Mouse (Mus musculus): ENCODE measurements at regions not wholly inside any gene's neighbourhood (a gene's known extent, or its start where the extent isn't known, plus 50 kb on each side); places are given as distances from the start of the nearest gene placed in this dataset.

DNA sequence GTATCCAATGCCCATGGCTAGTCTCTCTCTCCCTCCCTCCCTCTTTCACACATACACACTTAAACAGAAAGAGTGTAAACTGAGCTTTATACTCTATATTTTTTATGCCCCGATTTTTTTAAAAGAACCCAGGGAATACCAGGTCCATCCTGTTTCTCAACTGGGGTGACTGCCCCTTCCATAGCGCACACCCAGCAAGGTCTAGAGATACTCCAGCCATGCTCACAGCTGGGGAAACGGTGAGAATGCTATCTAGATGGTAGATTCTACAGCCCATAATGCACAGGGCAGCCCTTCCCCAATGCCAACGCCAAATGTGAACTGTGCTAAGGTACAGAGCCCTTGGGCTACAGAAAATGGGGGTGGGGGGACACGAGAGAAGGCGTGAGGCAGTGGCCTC is 51.2 kb upstream of the Tln2 start:
- Histone ChIP-seq H3K9ac (ENCODE audit: low read depth, low read length) (no peak overlapping the region), H3K27me3 (ENCODE audit: control insufficient read depth, insufficient read depth, low read depth, low read length) (no peaks in the 10 kb centered on the region), H3K36me3 (ENCODE audit: control insufficient read depth, insufficient read depth, low read length) (no peaks in the 10 kb centered on the region), H3K9me3 (replicated peaks; ENCODE audit: control insufficient read depth, low read length, poor library complexity, severe bottlenecking) (no peaks in the 10 kb centered on the region), H3K4me1 (ENCODE audit: control insufficient read depth, insufficient read depth, low read length) (no peaks in the 10 kb centered on the region; the same call in 1 of the 2 replicates), H3K27ac (ENCODE audit: low read length) (no peak overlapping the region), H3K4me2 (ENCODE audit: low read length) (no peak overlapping the region), H3K4me3 (ENCODE audit: low read depth, low read length) (no peak overlapping the region)
- no peak for ATAC-seq
- WGBS = 96% methylated on average over 6 of the region's 6 CpGs

DNA sequence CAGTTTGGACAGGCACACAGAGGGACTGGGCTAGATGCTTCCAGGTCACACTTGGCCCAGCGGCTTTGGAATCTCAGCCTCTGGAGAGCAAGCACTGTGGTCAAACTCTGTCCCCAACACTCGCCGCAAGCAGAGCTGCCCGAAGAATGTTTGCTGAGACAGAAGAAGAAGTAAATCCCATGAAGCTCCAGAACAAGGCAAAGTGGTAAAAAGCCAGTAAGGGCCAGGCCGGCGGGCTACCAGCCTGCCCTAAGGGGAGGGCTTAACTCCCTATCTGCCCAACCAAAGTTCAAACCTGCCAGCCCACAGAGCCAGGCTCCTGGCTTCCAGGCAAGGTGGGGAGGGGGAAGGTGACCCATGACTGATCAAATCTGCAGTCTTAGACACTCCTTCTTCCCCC is 52.2 kb upstream of the Tln2 start:
- H3K36me3 ChIP-seq (ENCODE audit: control insufficient read depth, insufficient read depth, low read length) = no peaks in the 10 kb centered on the region
- no peak overlapping the region for H3K27ac ChIP-seq (ENCODE audit: low read length)
- H3K4me3 ChIP-seq (ENCODE audit: low read depth, low read length) = no peak overlapping the region
- no peaks in the 10 kb centered on the region; the same call in 1 of the 2 replicates for H3K4me1 ChIP-seq (ENCODE audit: control insufficient read depth, insufficient read depth, low read length)
- no peak overlapping the region for H3K9ac ChIP-seq (ENCODE audit: low read depth, low read length)
- 87% methylated on average over 6 of the region's 6 CpGs for WGBS
- H3K4me2 ChIP-seq (ENCODE audit: low read length) = no peak overlapping the region
- no peak for ATAC-seq
- H3K27me3 ChIP-seq (ENCODE audit: control insufficient read depth, insufficient read depth, low read depth, low read length) = no peaks in the 10 kb centered on the region
- H3K9me3 ChIP-seq (replicated peaks; ENCODE audit: control insufficient read depth, low read length, poor library complexity, severe bottlenecking) = no peaks in the 10 kb centered on the region

DNA sequence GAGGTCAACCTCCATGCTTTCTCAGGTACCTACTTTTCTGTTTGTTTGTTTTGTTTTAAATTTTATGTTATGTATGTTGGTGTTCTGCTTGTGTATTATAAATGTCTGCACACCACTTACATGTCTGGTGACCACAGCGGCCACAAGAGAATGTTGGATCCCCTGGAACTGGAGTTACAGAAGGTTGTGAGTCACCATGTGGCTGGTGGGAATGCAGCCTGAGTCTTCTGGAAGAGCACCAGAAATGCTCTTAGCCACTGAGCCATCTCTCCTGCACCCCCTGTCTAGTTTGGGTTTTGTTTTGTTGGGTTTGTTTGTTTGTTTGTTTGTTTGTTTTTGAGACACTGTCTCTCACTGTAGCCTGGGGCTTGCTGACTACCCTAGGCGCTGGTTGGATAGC is 52.6 kb upstream of the Tln2 start:
- no peaks in the 10 kb centered on the region for H3K36me3 ChIP-seq (ENCODE audit: control insufficient read depth, insufficient read depth, low read length)
- H3K9ac ChIP-seq (ENCODE audit: low read depth, low read length) = no peak overlapping the region
- ATAC-seq = no peak
- no peak overlapping the region for H3K4me2 ChIP-seq (ENCODE audit: low read length)
- no peak overlapping the region for H3K27ac ChIP-seq (ENCODE audit: low read length)
- H3K4me3 ChIP-seq (ENCODE audit: low read depth, low read length) = no peak overlapping the region
- 91% methylated on average over 2 of the region's 2 CpGs for WGBS
- no peaks in the 10 kb centered on the region; the same call in 1 of the 2 replicates for H3K4me1 ChIP-seq (ENCODE audit: control insufficient read depth, insufficient read depth, low read length)
- H3K27me3 ChIP-seq (ENCODE audit: control insufficient read depth, insufficient read depth, low read depth, low read length) = no peaks in the 10 kb centered on the region
- H3K9me3 ChIP-seq (replicated peaks; ENCODE audit: control insufficient read depth, low read length, poor library complexity, severe bottlenecking) = no peaks in the 10 kb centered on the region

DNA sequence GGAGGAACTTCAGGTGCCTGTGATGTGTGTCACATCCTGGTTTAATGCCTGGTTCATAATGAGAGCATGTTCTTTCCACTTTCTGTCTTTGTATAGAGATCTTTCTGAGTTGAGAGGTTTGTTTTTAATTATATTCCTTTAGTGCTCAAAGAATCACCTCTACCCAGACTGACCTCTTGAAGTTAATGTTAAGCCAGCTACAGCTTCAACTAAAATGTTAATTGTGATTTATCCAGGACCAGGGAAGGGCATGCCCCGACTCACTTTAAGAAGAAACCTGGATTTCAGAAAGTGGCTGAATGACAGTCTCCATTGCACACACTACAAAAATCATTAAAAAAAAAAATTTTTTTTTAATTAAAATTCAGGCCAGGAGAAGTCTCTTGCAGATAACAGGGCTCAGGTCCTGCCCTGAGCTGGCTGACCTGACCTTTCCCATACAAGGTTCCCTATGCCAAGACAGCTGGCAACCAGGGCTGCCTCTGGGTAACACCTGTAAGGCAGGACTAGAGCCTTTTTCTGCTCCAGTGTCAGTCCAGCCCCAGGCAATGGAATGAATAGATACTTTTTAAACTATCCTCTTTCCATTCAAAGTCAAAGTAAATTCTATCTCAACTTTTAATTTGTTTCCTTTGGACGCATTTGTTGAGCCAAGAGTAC is 54.7 kb upstream of the Tln2 start:
- H3K36me3 ChIP-seq (ENCODE audit: control insufficient read depth, insufficient read depth, low read length) = no peaks in the 10 kb centered on the region
- H3K27ac ChIP-seq (ENCODE audit: low read length) = no peak overlapping the region
- WGBS = 91% methylated on average over 2 of the region's 2 CpGs

DNA sequence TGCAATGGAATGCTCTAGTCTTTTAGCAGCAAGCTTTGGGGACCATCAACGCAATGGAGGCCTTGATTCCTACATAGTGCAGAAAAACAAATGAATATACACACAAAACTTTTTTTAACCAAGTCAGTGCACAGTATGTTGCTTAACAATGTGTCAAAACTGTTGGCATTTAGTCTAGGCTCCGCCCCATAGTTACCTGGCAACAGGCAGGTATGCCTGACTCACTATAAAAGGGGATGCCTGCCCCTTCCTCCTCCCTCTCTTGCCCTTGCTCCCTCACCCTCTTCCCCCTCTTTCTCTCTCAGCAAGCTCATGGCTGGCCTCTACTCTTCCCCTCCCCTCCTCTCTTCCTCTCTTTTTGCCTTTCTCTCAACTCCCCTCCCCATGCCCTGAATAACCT is 56.7 kb upstream of the Tln2 start:
- H3K4me1 ChIP-seq (ENCODE audit: control insufficient read depth, insufficient read depth, low read length) = peaks cover 5% of the 10 kb centered on the region; the same call in 1 of the 2 replicates
- no peaks in the 10 kb centered on the region for H3K36me3 ChIP-seq (ENCODE audit: control insufficient read depth, insufficient read depth, low read length)
- H3K4me2 ChIP-seq (ENCODE audit: low read length) = no peak overlapping the region
- no peak overlapping the region for H3K4me3 ChIP-seq (ENCODE audit: low read depth, low read length)
- no peaks in the 10 kb centered on the region for H3K27me3 ChIP-seq (ENCODE audit: control insufficient read depth, insufficient read depth, low read depth, low read length)
- H3K9ac ChIP-seq (ENCODE audit: low read depth, low read length) = no peak overlapping the region
- no peaks in the 10 kb centered on the region for H3K9me3 ChIP-seq (replicated peaks; ENCODE audit: control insufficient read depth, low read length, poor library complexity, severe bottlenecking)
- no peak for ATAC-seq
- WGBS = 92% methylated on average over 2 of the region's 2 CpGs
- H3K27ac ChIP-seq (ENCODE audit: low read length) = no peak overlapping the region

More for the DNA sequence above, 54.7 kb upstream of the Tln2 start:
- Histone ChIP-seq H3K9me3 (replicated peaks; ENCODE audit: control insufficient read depth, low read length, poor library complexity, severe bottlenecking) (no peaks in the 10 kb centered on the region), H3K9ac (ENCODE audit: low read depth, low read length) (no peak overlapping the region), H3K4me1 (ENCODE audit: control insufficient read depth, insufficient read depth, low read length) (peaks cover 5% of the 10 kb centered on the region; the same call in 1 of the 2 replicates), H3K4me3 (ENCODE audit: low read depth, low read length) (no peak overlapping the region), H3K27me3 (ENCODE audit: control insufficient read depth, insufficient read depth, low read depth, low read length) (no peaks in the 10 kb centered on the region), H3K4me2 (ENCODE audit: low read length) (no peak overlapping the region)
- ATAC-seq = no peak

DNA sequence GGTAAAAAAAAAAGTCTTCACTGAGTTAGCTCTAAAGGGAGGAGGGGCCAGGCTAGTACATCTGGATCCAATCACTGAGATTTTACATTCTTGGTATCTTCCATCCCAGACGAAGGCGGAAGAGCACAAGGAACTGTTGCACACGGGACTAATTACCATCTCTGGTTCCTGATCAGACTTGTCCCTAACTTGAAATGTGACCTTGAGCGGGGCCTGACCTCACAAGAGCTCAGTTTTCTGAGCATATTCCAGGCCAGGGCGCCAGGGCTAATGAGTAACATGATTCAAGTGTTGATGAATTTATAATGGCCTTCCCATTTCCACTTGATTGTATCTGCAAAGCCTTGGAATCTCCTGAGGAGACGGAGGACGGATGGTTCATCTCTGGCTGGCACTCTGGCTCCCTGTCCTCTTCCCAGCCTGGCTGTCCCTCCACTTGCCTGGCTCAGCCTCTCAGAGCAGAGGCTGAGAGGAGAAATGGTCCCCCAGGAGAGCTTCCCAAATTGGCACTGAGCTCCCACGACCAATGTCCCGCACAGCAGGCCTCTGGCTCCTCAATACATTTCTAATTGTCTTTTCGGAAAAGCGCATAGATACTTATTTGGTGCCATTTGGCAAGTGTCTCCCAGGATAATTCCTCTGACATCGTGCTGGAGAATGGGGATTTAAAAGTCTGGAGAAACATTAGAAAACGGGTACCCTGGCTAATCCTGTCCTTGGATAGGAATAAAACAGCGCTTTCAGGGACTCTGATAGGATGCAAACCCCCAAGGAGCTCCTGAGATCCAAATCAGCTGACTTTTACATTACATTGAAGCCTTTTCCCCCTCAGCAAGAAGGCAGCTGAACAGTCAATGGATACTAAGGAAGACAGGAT is 58.1 kb upstream of the Tln2 start:
- Histone ChIP-seq H3K27me3 (ENCODE audit: control insufficient read depth, insufficient read depth, low read depth, low read length) (no peaks in the 10 kb centered on the region), H3K4me1 (ENCODE audit: control insufficient read depth, insufficient read depth, low read length) (peaks cover 5% of the 10 kb centered on the region; the same call in 1 of the 2 replicates), H3K9me3 (replicated peaks; ENCODE audit: control insufficient read depth, low read length, poor library complexity, severe bottlenecking) (no peaks in the 10 kb centered on the region), H3K27ac (ENCODE audit: low read length) (no peak overlapping the region), H3K9ac (ENCODE audit: low read depth, low read length) (no peak overlapping the region), H3K4me3 (ENCODE audit: low read depth, low read length) (no peak overlapping the region), H3K4me2 (ENCODE audit: low read length) (no peak overlapping the region), H3K36me3 (ENCODE audit: control insufficient read depth, insufficient read depth, low read length) (no peaks in the 10 kb centered on the region)
- ATAC-seq = no peak
- whole genome bisulfite sequencing = 44% methylated on average over 14 of the region's 14 CpGs

DNA sequence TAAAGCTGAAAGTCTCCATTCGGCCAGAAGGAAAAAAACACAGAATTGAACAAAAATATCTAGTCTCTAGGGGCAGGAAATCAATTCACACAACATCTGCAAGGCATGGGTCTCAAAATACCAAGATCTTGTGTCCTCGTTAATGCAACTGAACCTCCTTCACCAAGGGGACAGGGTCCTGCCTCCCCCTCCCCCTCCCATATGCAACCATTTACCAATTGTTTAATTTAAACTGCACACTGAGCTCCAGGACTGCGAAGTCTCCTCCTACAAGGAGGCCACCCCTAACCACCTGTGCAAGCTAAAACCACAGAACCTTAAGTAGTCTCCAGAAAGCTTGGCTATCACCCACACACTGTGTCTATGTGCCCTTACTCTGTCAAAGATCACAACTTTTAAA is 61.4 kb upstream of the Tln2 start:
- WGBS = 62% methylated on average over 3 of the region's 3 CpGs
- no peaks in the 10 kb centered on the region for H3K36me3 ChIP-seq (ENCODE audit: control insufficient read depth, insufficient read depth, low read length)
- no peak overlapping the region for H3K4me2 ChIP-seq (ENCODE audit: low read length)
- no peak overlapping the region for H3K4me3 ChIP-seq (ENCODE audit: low read depth, low read length)
- no peaks in the 10 kb centered on the region for H3K9me3 ChIP-seq (replicated peaks; ENCODE audit: control insufficient read depth, low read length, poor library complexity, severe bottlenecking)
- H3K27me3 ChIP-seq (ENCODE audit: control insufficient read depth, insufficient read depth, low read depth, low read length) = no peaks in the 10 kb centered on the region
- peaks cover 5% of the 10 kb centered on the region; the same call in 1 of the 2 replicates for H3K4me1 ChIP-seq (ENCODE audit: control insufficient read depth, insufficient read depth, low read length)
- no peak overlapping the region for H3K27ac ChIP-seq (ENCODE audit: low read length)
- no peak overlapping the region for H3K9ac ChIP-seq (ENCODE audit: low read depth, low read length)
- ATAC-seq = no peak

DNA sequence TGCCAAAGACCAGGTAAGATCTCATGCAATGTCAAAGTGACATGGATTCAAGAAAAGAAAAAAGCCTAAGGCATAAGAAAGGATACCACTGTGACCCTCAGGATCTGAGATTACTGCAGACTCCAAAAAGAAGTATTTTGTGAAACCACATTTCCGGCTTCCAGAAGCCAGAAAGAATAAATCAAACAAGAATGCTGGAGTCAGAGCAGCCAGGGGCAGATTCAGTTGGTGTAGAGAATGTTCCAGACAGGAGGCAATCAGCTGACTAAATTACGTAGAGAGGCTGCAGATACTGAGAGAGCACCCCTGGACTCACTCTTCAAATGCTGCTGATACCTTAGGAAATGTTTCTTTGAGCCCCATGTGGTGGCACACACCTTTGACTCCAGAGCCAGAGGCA is 67.7 kb upstream of the Tln2 start:
- WGBS = 85% methylated on average over 2 of the region's 2 CpGs
- H3K9ac ChIP-seq (ENCODE audit: low read depth, low read length) = no peak overlapping the region
- H3K4me2 ChIP-seq (ENCODE audit: low read length) = no peak overlapping the region
- no peaks in the 10 kb centered on the region; the same call in 1 of the 2 replicates for H3K27me3 ChIP-seq (ENCODE audit: control insufficient read depth, insufficient read depth, low read depth, low read length)
- ATAC-seq = no peak
- H3K36me3 ChIP-seq (ENCODE audit: control insufficient read depth, insufficient read depth, low read length) = no peaks in the 10 kb centered on the region
- H3K9me3 ChIP-seq (replicated peaks; ENCODE audit: control insufficient read depth, low read length, poor library complexity, severe bottlenecking) = no peaks in the 10 kb centered on the region
- H3K4me3 ChIP-seq (ENCODE audit: low read depth, low read length) = no peak overlapping the region
- peaks cover 10% of the 10 kb centered on the region for H3K4me1 ChIP-seq (ENCODE audit: control insufficient read depth, insufficient read depth, low read length)
- H3K27ac ChIP-seq (ENCODE audit: low read length) = no peak overlapping the region

DNA sequence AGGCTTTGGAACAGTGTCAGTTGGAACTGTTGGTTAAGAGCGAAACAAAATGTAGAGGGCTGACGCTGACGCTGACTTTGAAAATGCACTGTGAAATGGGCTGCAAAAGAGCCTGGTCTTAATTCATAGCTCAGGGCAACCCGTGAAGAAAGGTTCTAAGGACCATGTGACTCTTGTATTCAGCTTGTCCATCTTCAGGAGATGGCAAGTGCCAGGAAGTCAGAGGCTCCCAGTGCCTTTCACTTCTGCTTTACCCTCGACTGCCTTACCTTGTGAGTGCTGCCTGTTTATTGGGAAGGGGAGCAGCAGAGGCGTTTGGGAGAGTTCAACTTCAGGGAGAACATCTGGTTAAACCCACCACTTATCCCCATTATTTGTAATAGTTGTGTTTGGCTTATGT is 70.1 kb upstream of the Tln2 start:
- Histone ChIP-seq H3K9ac (ENCODE audit: low read depth, low read length) (no peak overlapping the region), H3K27me3 (ENCODE audit: control insufficient read depth, insufficient read depth, low read depth, low read length) (no peaks in the 10 kb centered on the region; the same call in 1 of the 2 replicates), H3K36me3 (ENCODE audit: control insufficient read depth, insufficient read depth, low read length) (no peaks in the 10 kb centered on the region), H3K27ac (ENCODE audit: low read length) (no peak overlapping the region), H3K4me3 (ENCODE audit: low read depth, low read length) (no peak overlapping the region), H3K4me2 (ENCODE audit: low read length) (no peak overlapping the region), H3K4me1 (ENCODE audit: control insufficient read depth, insufficient read depth, low read length) (peaks cover 11% of the 10 kb centered on the region), H3K9me3 (replicated peaks; ENCODE audit: control insufficient read depth, low read length, poor library complexity, severe bottlenecking) (no peaks in the 10 kb centered on the region)
- ATAC-seq = no peak
- 40% methylated on average over 6 of the region's 6 CpGs for WGBS
